Mouse (Mus musculus) CH12.LX (cell line): Measurements from ENCODE around the gene Myo18a. TPM values are rescaled to one million over a fixed set of nuclear protein-coding genes. Genes with fewer than 3 reads are reported as not detected.

Experiments
- DNase-seq: peaks from one replicate; pipeline ENCODE4 v3.0.0-alpha.2; 2013; ENCODE audit errors: extremely low read depth
- H3K27ac ChIP-seq: 2 replicates; pipeline ENCODE4 v1.5.1; 2012; ENCODE audit warnings: low read depth, mild to moderate bottlenecking, control low read depth, moderate library complexity; ENCODE audit not compliant: insufficient read depth
- H3K27me3 ChIP-seq: replicated peaks from 2 replicates; pipeline ENCODE3; 2012; ENCODE audit warnings: inconsistent platforms
- H3K36me3 ChIP-seq, 2 experiments: replicated peaks in 1 of 2; 2 replicates each; pipeline versions ENCODE3 to v1.6.1; 2012; ENCODE audit warnings: inconsistent platforms in 1 of 2, low read length in 1 of 2, mild to moderate bottlenecking in 1 of 2, mixed read lengths in 1 of 2, moderate library complexity in 1 of 2; ENCODE audit not compliant: control insufficient read depth in 1 of 2, insufficient read depth in 1 of 2
- H3K4me1 ChIP-seq, 2 experiments: 2 replicates each; pipeline ENCODE4 v1.6.1; 2012; ENCODE audit warnings: inconsistent platforms in 1 of 2, moderate library complexity in 1 of 2; ENCODE audit not compliant: insufficient read depth in 2 of 2, control insufficient read depth in 1 of 2
- H3K4me2 ChIP-seq: 2 replicates; pipeline ENCODE4 v1.6.1; 2012; ENCODE audit warnings: low read depth, mild to moderate bottlenecking, control low read depth; ENCODE audit not compliant: poor library complexity, insufficient read depth, severe bottlenecking
- H3K4me3 ChIP-seq, 3 experiments: fragments of 150-350 bp in 1 of 3; sonication (generic) in 1 of 3; replicated peaks in 1 of 3; 2 replicates each; pipeline versions ENCODE3 to v1.5.1; 2011 to 2012; ENCODE audit warnings: low read depth in 2 of 3, low read length in 2 of 3, mild to moderate bottlenecking in 2 of 3, moderate library complexity in 2 of 3, control low read depth in 1 of 3, improper control_type of control experiment in 1 of 3, inconsistent platforms in 1 of 3, mixed read lengths in 1 of 3; ENCODE audit not compliant: poor library complexity in 1 of 3
- H3K79me2 ChIP-seq: replicated peaks from 2 replicates; pipeline ENCODE4 v1.6.1; 2012; ENCODE audit warnings: mild to moderate bottlenecking, moderate library complexity; ENCODE audit not compliant: control insufficient read depth, poor library complexity, insufficient read depth, severe bottlenecking; ENCODE audit errors: extremely low read depth
- H3K9ac ChIP-seq: 2 replicates; pipeline ENCODE4 v1.6.1; 2012; ENCODE audit warnings: low read depth, mild to moderate bottlenecking, control low read depth, moderate library complexity; ENCODE audit not compliant: insufficient read depth
- H3K9me3 ChIP-seq: replicated peaks from 2 replicates; pipeline ENCODE3; 2012; ENCODE audit warnings: low read length, inconsistent platforms, mixed read lengths
- BHLHE40 ChIP-seq: IDR thresholded peaks from 2 replicates; pipeline ENCODE4 v1.6.1; 2011; ENCODE audit warnings: mild to moderate bottlenecking, low read depth, low read length, improper control_type of control experiment
- CTCF ChIP-seq, 2 experiments: IDR thresholded peaks in 1 of 2; conservative IDR thresholded peaks in 1 of 2; 2 replicates each; pipeline ENCODE4 v1.5.1; 2011 to 2012; ENCODE audit warnings: low read depth in 2 of 2, low read length in 2 of 2, improper control_type of control experiment in 1 of 2, inconsistent platforms in 1 of 2, mild to moderate bottlenecking in 1 of 2, moderate library complexity in 1 of 2
- ELF1 ChIP-seq: IDR thresholded peaks from 2 replicates; pipeline ENCODE4 v1.6.1; 2014; ENCODE audit warnings: low read depth, mild to moderate bottlenecking, inconsistent platforms, low read length, improper control_type of control experiment
- ETS1 ChIP-seq: conservative IDR thresholded peaks from 2 replicates; pipeline ENCODE4 v1.6.1; 2012; ENCODE audit warnings: low read depth, mild to moderate bottlenecking, inconsistent platforms, low read length, improper control_type of control experiment, moderate library complexity
- IRF4 ChIP-seq: IDR thresholded peaks from 2 replicates; pipeline ENCODE4 v1.6.1; 2014; ENCODE audit warnings: low read depth, mild to moderate bottlenecking, inconsistent platforms, low read length, improper control_type of control experiment
- MEF2A ChIP-seq: IDR thresholded peaks from 2 replicates; pipeline ENCODE4 v1.6.1; 2014; ENCODE audit warnings: low read depth, mild to moderate bottlenecking, inconsistent platforms, low read length, improper control_type of control experiment, borderline replicate concordance
- MXI1 ChIP-seq: IDR thresholded peaks from 2 replicates; pipeline ENCODE4 v1.6.1; 2011; ENCODE audit warnings: mild to moderate bottlenecking, low read depth, low read length, improper control_type of control experiment
- MYC ChIP-seq: IDR thresholded peaks from 2 replicates; pipeline ENCODE4 v1.6.1; 2011; ENCODE audit warnings: low read depth, mild to moderate bottlenecking, improper control_type of control experiment, low read length
- NELFE ChIP-seq: IDR thresholded peaks from 2 replicates; pipeline ENCODE4 v1.6.1; 2011; ENCODE audit warnings: low read depth, low read length, improper control_type of control experiment
- NRF1 ChIP-seq: IDR thresholded peaks from 2 replicates; pipeline ENCODE4 v1.6.1; 2014; ENCODE audit warnings: low read depth, mild to moderate bottlenecking, inconsistent platforms, low read length, improper control_type of control experiment, moderate library complexity
- PAX5 ChIP-seq: IDR thresholded peaks from 2 replicates; pipeline ENCODE4 v1.6.1; 2012; ENCODE audit warnings: low read length, inconsistent platforms, mixed read lengths
- POLR2AphosphoS2 ChIP-seq: IDR thresholded peaks from 2 replicates; pipeline ENCODE4 v1.6.1; 2011; ENCODE audit warnings: low read depth, low read length, improper control_type of control experiment
- RAD21 ChIP-seq: IDR thresholded peaks from 2 replicates; pipeline ENCODE4 v1.6.1; 2011; ENCODE audit warnings: low read depth, mild to moderate bottlenecking, low read length, improper control_type of control experiment, moderate library complexity
- TBP ChIP-seq: conservative IDR thresholded peaks from 2 replicates; pipeline ENCODE4 v1.6.1; 2011; ENCODE audit warnings: low read depth, low read length, improper control_type of control experiment
- USF1 ChIP-seq: IDR thresholded peaks from 2 replicates; pipeline ENCODE4 v1.6.1; 2014; ENCODE audit warnings: low read depth, mild to moderate bottlenecking, inconsistent platforms, low read length, improper control_type of control experiment
- ZC3H11A ChIP-seq: IDR thresholded peaks from 2 replicates; pipeline ENCODE4 v1.6.1; 2012; ENCODE audit warnings: low read depth, mild to moderate bottlenecking, inconsistent platforms, low read length, improper control_type of control experiment
- ZKSCAN1 ChIP-seq: IDR thresholded peaks from 2 replicates; pipeline ENCODE4 v1.6.1; 2012; ENCODE audit warnings: low read depth, inconsistent platforms, low read length, improper control_type of control experiment, borderline replicate concordance
- ZNF384 ChIP-seq: IDR thresholded peaks from 2 replicates; pipeline ENCODE4 v1.6.1; 2012; ENCODE audit warnings: low read depth, low read length, improper control_type of control experiment, inconsistent platforms
- dilution Hi-C: fragments of 300-500 bp; cut with MboI; formaldehyde crosslinking; loops from 2 replicates; pipeline ENCODE4 v1.14.3; 2020; ENCODE audit warnings: low sequenced_read_pairs; ENCODE audit not compliant: extremely low pct_unique_long_range_greater_than_20kb, extremely low pct_ligation_motif_present
- in situ Hi-C: fragments of 300-500 bp; cut with MboI; formaldehyde crosslinking; loops from 3 replicates; pipeline ENCODE4 v1.14.3; 2019; ENCODE audit warnings: low sequenced_read_pairs, low pct_ligation_motif_present, low pct_unique_long_range_greater_than_20kb, mixed read lengths
- polyA plus RNA-seq: library from polyadenylated mRNA; unstranded; fragments of >175 nt; gene quantifications from 2 replicates; pipeline ENCODE4 v1.2.1, GENCODE M21; 2012; ENCODE audit warnings: low read depth; ENCODE audit not compliant: insufficient read length
- total RNA-seq, 2 experiments: library from RNA; depleted of rRNA; stranded (reverse); fragments of 300-350 nt in 1 of 2; fragments of >200 nt in 1 of 2; gene quantifications; 2 replicates each; pipeline ENCODE4 v1.2.3; 2012 to 2014

The Myo18a gene
- total and polyA plus RNA-seq, 3 experiments: 6.3 to 24.8 (median 16.8) TPM

DNA sequence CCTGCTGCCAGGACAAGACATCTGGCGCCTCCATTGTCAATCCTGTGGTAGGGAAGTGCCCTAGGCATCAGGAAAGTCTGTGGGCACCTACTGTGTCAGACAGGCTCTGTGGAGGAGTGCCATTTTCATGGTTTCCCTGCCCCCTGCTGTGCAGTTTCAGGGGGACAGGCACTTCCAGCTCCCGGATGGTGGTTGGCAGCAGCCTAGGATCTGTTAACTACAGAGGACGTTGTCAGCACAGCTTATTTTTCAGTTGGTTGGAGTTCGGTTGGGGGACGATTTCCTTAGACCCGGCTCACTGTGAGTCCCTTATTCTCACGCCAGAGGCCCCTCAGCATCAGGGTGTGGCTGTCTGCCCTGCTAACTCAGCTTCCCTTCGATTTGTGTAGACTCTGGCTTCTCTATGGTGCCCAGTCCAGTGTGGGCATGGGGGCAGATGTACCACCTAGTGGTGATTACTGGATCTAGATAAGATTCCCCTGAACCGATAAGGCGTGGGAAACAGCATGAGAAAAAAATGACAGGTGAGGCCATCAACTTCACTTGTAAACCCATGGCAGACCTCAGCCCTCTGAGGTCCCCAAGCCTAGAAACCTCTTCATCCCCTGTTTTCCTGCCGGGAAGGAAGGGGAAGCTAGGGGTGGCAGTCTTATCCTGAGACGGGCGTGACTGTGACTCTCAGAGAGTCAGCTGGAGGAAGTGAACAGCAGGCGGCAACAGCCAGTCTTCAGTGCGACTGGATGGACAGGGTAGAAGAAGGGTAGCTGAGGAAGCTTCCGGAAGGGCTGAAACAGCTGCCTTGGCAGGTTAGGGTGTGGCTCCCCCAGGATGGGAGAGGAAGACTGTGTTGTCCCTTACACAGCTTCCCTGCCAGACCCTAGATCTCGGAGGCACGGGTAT is 21.0 kb downstream of the Myo18a start:
- dilution Hi-C loops (no loop called here), in situ Hi-C loops (loop anchor here (25.0 kb wide), 1 partner anchor 672 kb away; no protein-coding TSS in a partner anchor)
- no peaks in the 10 kb centered on the region for H3K9me3 ChIP-seq
- TF ChIP-seq CTCF (conservative IDR thresholded peaks at IDR 0.05 in 1 of 2, IDR thresholded peaks at IDR 0.05 in 1 of 2; ENCODE audit: low read depth in 2 of 2, low read length in 2 of 2) (peak in 1 of 2 experiments; percentile 46; a peak in 2 of 4 replicates), RAD21 (no peak; the same call in 1 of the 2 replicates)
- peaks cover 8 to 41% of the 10 kb centered on the region in 2 experiments for H3K4me1 ChIP-seq
- no peak overlapping the region for H3K27ac ChIP-seq
- peaks cover 0 to 8% of the 10 kb centered on the region in 2 experiments for H3K36me3 ChIP-seq
- no peaks in the 10 kb centered on the region for H3K79me2 ChIP-seq
- no peaks in the 10 kb centered on the region for H3K27me3 ChIP-seq
- H3K9ac ChIP-seq: no peak overlapping the region
- H3K4me2 ChIP-seq: no peak overlapping the region
- H3K4me3 ChIP-seq: no peak overlapping the region
- DNase-seq: no peak

DNA sequence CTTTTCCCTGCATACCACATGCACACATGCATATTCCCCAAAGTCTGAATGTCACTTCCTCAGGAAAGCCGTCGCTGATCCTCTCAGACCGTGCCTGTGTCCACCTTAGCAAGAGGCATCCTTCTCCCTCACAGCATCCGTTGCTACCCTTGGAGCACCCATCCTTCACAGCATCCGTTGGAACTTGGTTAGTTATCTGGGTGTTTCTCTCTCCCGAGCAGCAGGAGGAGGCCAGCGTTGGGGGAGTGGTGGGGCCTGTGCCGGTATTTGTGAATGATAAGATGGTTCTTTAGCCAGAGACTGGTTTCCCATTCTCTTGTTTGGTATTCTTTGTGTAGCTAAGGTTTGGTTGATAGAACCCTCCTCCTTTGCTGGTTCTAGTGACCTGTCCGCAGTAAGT is 21.8 kb downstream of the Myo18a start:
- in situ Hi-C loops: loop anchor here (5.0 to 25.0 kb wide), 2 partner anchors 38 to 673 kb away; no protein-coding TSS in a partner anchor
- dilution Hi-C loops: no loop called here
- Histone ChIP-seq H3K9me3 (no peaks in the 10 kb centered on the region), H3K36me3 (peaks cover 0 to 5% of the 10 kb centered on the region in 2 experiments), H3K4me2 (no peak overlapping the region), H3K4me1 (peaks cover 8 to 41% of the 10 kb centered on the region in 2 experiments), H3K27me3 (no peaks in the 10 kb centered on the region), H3K9ac (no peak overlapping the region), H3K27ac (no peak overlapping the region), H3K4me3 (no peak overlapping the region), H3K79me2 (no peaks in the 10 kb centered on the region)
- no peak for TF ChIP-seq ZNF384
- no peak for DNase-seq

DNA sequence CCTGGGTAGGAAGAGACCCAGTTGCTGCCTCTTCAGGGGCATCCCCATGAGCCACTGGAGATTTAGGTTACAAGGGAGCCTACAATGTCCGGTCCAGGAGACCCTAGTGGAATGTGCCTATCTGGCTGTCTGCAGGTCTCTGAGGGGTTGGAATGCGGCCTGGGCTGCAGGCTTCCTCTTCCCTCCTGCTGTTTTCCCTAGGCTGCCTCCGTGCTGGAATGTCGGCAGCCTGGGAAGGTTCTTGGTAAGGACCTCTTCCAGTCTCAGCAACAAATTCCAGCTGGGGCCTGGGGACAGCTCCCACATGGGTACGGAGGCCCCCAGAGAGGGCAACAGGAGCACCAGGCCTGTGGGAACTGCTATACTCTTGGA is 22.3 kb downstream of the Myo18a start:
- no peak for DNase-seq
- no peaks in the 10 kb centered on the region for H3K9me3 ChIP-seq
- H3K27ac ChIP-seq: no peak overlapping the region
- H3K4me2 ChIP-seq: no peak overlapping the region
- no peak overlapping the region for H3K9ac ChIP-seq
- dilution Hi-C loops: no loop called here
- TF ChIP-seq MXI1: no peak
- no peak for TF ChIP-seq NELFE
- TF ChIP-seq ETS1: no peak
- no peak for TF ChIP-seq IRF4
- TF ChIP-seq TBP: no peak
- TF ChIP-seq USF1: no peak
- TF ChIP-seq POLR2AphosphoS2: no peak
- no peak for TF ChIP-seq MEF2A
- TF ChIP-seq ZC3H11A: no peak
- no peak for TF ChIP-seq BHLHE40
- no peak for TF ChIP-seq PAX5
- no peak for TF ChIP-seq ZKSCAN1
- TF ChIP-seq NRF1: no peak
- TF ChIP-seq ELF1: no peak
- TF ChIP-seq MYC: no peak
- in situ Hi-C loops: loop anchor here (5.0 to 25.0 kb wide), 2 partner anchors 38 to 673 kb away; no protein-coding TSS in a partner anchor
- H3K4me3 ChIP-seq: no peak overlapping the region
- no peaks in the 10 kb centered on the region for H3K79me2 ChIP-seq
- H3K4me1 ChIP-seq: peaks cover 8 to 44% of the 10 kb centered on the region in 2 experiments
- H3K27me3 ChIP-seq: no peaks in the 10 kb centered on the region
- peaks cover 0 to 5% of the 10 kb centered on the region in 2 experiments for H3K36me3 ChIP-seq
